Mouse (Mus musculus) stomach, embryonic 16.5 days (tissue): Measurements from ENCODE around the gene Cfap161. TPM values are rescaled to one million over a fixed set of nuclear protein-coding genes. Genes with fewer than 3 reads are reported as not detected.

Experiments
- ATAC-seq: fragments of 200-750 bp; cut with Nextera tagmentation; 2 replicates; pipeline ENCODE4 v1.8.0; 2017; ENCODE audit warnings: moderate number of reproducible peaks, moderate TSS enrichment; ENCODE audit not compliant: insufficient read depth, low FRiP score
- H3K27ac ChIP-seq: fragments of 300-500 bp; sonication (generic); 2 replicates; pipeline ENCODE4 v1.5.1; 2014; ENCODE audit warnings: low read length
- H3K27me3 ChIP-seq: fragments of 300-500 bp; sonication (generic); 2 replicates; pipeline ENCODE4 v1.6.1; 2014; ENCODE audit warnings: low read length, control low read depth, mixed read lengths; ENCODE audit not compliant: control insufficient read depth, insufficient read depth
- H3K36me3 ChIP-seq: fragments of 300-500 bp; sonication (generic); 2 replicates; pipeline ENCODE4 v1.6.1; 2014; ENCODE audit warnings: low read length; ENCODE audit not compliant: control insufficient read depth, insufficient read depth
- H3K4me1 ChIP-seq: fragments of 300-500 bp; sonication (generic); 2 replicates; pipeline ENCODE4 v1.6.1; 2014; ENCODE audit warnings: low read length, control low read depth, mixed read lengths; ENCODE audit not compliant: control insufficient read depth, insufficient read depth
- H3K4me2 ChIP-seq: fragments of 300-500 bp; sonication (generic); 2 replicates; pipeline ENCODE4 v1.6.1; 2014; ENCODE audit warnings: low read depth, low read length, mixed read lengths
- H3K4me3 ChIP-seq: fragments of 300-500 bp; sonication (generic); replicated peaks from 2 replicates; pipeline ENCODE4 v1.5.1; 2014; ENCODE audit warnings: mild to moderate bottlenecking, low read length
- H3K9ac ChIP-seq: fragments of 300-500 bp; sonication (generic); 2 replicates; pipeline ENCODE4 v1.6.1; 2014; ENCODE audit warnings: low read length
- H3K9me3 ChIP-seq: fragments of 300-500 bp; sonication (generic); replicated peaks from 2 replicates; pipeline ENCODE4 v1.6.1; 2016; ENCODE audit warnings: low read length, control low read depth; ENCODE audit not compliant: control insufficient read depth
- WGBS: fragments of 180-500 bp; shearing (Covaris S2); extraction: QIAGEN DNeasy Blood & Tissue Kit; methylation state at CpG from one replicate; pipeline ENCODE4 v1.1.7; 2014; 5-methylcytosine and 5-hydroxymethylcytosine counted together
- polyA plus RNA-seq: library from polyadenylated mRNA; unstranded; fragments of >200 nt; fragmentation: Nextera tagmentation; extraction: Ambion mirVana; gene quantifications from 2 replicates; pipeline ENCODE4 v1.2.1, GENCODE M21; 2015

Cfap161 gene
- polyA plus RNA-seq, 1 experiment from 2014 or later = not detected

DNA sequence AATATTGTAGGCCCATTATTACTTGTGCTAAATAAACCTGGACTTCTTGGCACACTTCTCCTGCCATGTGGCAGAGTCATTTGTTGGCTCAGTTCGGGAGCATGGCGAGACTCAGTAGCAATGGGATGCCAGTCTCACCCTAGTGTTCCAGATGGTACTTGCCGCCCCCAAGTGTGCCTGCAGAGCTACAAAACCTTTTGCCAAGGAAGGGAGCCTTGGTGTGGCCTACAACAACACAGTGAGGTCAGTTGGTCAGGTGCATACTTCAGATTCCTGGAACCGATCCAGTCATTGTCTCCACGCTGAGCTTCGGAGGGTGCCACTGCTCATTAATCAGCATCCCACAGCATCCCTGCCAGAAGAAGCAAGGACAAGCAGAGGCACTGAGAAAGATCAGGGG lies 14.4 kb upstream of the Cfap161 start:
- H3K4me3 ChIP-seq = no peak overlapping the region
- no peak overlapping the region for H3K4me2 ChIP-seq
- 55% methylated on average over 6 of the region's 6 CpGs for WGBS
- peaks cover 17% of the 10 kb centered on the region for H3K4me1 ChIP-seq
- no peak overlapping the region for H3K27ac ChIP-seq
- H3K9me3 ChIP-seq = no peaks in the 10 kb centered on the region
- no peaks in the 10 kb centered on the region for H3K27me3 ChIP-seq
- H3K9ac ChIP-seq = no peak overlapping the region
- ATAC-seq = no peak; the same call in 1 of the 2 replicates
- no peaks in the 10 kb centered on the region for H3K36me3 ChIP-seq

DNA sequence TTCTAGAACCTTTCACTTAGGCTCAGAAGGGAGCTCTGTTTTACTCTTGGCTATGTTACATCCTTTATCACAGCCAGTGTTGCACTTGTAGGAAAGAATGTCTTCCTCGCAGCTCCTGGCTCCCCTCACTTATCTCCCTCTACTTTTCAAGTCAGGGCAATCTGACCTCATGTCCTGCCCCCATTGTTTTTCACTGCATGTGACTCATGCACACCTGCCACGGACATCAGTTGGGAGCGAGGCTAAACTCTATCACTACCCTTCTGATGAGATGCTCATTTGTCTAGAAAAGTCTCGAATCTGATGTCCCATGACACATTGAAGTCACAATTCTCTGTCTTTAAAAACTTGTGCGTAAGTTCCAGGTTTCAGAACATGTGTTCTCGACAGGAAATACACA lies 12.3 kb upstream of the Cfap161 start:
- H3K9me3 ChIP-seq = no peaks in the 10 kb centered on the region
- H3K27me3 ChIP-seq = no peaks in the 10 kb centered on the region
- H3K9ac ChIP-seq = no peak overlapping the region
- WGBS = 60% methylated on average over 6 of the region's 6 CpGs
- no peak overlapping the region for H3K4me3 ChIP-seq
- no peaks in the 10 kb centered on the region for H3K36me3 ChIP-seq
- no peak for ATAC-seq
- no peak overlapping the region for H3K4me2 ChIP-seq
- no peak overlapping the region for H3K27ac ChIP-seq
- H3K4me1 ChIP-seq = peaks cover 11% of the 10 kb centered on the region

DNA sequence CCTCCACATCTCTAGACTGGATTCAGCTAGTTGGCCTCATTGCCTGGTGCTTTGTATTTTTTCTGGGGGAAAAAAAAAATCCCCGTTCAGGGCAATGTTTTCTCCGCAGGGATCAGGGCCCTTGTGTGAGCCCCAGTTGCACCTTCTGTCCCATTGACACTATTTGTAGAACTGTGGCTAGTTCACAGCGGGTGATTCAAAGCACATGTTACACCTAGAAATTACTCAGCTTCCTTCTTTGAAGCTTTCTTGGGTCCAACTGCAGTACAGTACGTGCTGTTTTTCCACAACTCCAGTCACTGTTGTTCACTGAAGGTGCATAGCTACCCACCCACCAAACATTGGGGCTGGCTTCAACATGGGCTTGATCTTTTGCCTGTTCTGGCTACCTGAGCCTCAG lies 9.1 kb upstream of the Cfap161 start:
- H3K4me1 ChIP-seq = no peaks in the 10 kb centered on the region
- 83% methylated on average over 4 of the region's 4 CpGs for WGBS
- no peak overlapping the region for H3K4me2 ChIP-seq
- H3K36me3 ChIP-seq = no peaks in the 10 kb centered on the region
- H3K27ac ChIP-seq = no peak overlapping the region
- no peak overlapping the region for H3K9ac ChIP-seq
- no peak overlapping the region for H3K4me3 ChIP-seq
- no peak for ATAC-seq
- no peaks in the 10 kb centered on the region for H3K9me3 ChIP-seq
- H3K27me3 ChIP-seq = no peaks in the 10 kb centered on the region

DNA sequence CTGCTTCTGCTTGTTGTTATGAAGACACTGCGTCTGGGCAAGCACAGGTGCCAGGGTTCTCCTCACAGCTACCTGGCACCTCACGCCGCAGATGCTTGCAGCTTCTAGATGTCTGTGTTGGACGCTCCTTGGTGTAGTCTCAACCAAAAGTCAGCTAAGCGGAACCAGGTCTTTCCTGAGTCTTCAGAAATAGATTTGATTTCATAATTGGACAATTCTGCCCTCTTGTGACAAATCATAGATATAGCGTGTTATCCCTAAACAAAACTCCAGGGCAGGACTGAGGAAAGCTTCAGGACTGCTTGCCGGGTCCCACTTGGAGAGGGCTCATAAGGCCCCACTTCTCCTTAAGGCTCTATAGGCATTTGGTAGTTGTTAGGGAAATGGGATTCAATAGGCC lies 7.8 kb upstream of the Cfap161 start:
- Histone ChIP-seq H3K27me3 (no peaks in the 10 kb centered on the region), H3K9me3 (no peaks in the 10 kb centered on the region), H3K36me3 (no peaks in the 10 kb centered on the region), H3K4me2 (no peak overlapping the region), H3K4me1 (no peaks in the 10 kb centered on the region), H3K27ac (no peak overlapping the region), H3K9ac (no peak overlapping the region), H3K4me3 (no peak overlapping the region)
- WGBS = 57% methylated on average over 7 of the region's 7 CpGs
- ATAC-seq = peak; percentile 21; the same call in 1 of the 2 replicates

DNA sequence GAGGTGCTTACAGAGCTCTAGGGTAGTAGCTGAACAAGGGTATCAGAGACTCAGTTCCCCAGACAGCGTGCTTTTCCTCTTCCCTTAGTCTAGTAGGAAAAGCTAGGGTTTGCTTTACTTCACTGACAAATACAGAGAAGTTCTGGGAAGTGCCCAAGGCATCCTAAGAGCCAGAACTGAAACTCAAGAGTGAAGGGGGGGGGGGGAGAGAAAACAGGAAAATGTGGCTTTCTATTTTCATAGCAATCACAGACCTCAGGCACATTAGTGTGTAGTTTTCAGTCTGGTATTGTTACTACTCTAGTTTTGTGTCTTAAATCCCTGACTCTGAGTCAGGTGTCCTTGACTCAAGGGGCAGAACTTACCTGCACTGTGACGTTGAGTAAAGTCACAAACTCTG lies 7.3 kb upstream of the Cfap161 start:
- Histone ChIP-seq H3K9me3 (no peaks in the 10 kb centered on the region), H3K4me2 (no peak overlapping the region), H3K27me3 (no peaks in the 10 kb centered on the region), H3K36me3 (no peaks in the 10 kb centered on the region), H3K4me1 (no peaks in the 10 kb centered on the region), H3K4me3 (no peak overlapping the region), H3K27ac (no peak overlapping the region), H3K9ac (no peak overlapping the region)
- 75% methylated on average over 2 of the region's 2 CpGs for WGBS
- no peak for ATAC-seq

DNA sequence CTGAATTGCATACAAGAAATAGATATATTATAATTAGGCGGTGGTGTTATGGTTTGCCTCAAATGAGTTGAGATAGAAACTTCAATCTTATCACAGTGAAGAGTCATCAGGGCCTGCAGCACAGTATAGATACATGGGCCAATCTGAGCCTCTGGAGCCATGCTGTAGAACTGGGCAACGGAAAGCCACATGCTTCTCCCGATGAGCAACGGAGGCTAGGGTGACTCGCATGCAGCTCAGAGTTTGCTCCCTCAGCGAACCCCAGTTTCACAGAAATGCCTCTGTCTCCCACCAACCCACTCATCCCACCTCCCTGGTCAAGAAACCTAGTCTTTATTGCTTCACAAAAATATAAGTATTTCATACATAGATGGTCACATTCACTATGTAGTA lies 6.8 kb upstream of the Cfap161 start:
- Histone ChIP-seq H3K9ac (no peak overlapping the region), H3K27ac (no peak overlapping the region), H3K4me2 (no peak overlapping the region), H3K27me3 (no peaks in the 10 kb centered on the region), H3K4me1 (no peaks in the 10 kb centered on the region), H3K4me3 (no peak overlapping the region), H3K36me3 (no peaks in the 10 kb centered on the region), H3K9me3 (no peaks in the 10 kb centered on the region)
- no peak for ATAC-seq
- 92% methylated on average over 6 of the region's 6 CpGs for WGBS

DNA sequence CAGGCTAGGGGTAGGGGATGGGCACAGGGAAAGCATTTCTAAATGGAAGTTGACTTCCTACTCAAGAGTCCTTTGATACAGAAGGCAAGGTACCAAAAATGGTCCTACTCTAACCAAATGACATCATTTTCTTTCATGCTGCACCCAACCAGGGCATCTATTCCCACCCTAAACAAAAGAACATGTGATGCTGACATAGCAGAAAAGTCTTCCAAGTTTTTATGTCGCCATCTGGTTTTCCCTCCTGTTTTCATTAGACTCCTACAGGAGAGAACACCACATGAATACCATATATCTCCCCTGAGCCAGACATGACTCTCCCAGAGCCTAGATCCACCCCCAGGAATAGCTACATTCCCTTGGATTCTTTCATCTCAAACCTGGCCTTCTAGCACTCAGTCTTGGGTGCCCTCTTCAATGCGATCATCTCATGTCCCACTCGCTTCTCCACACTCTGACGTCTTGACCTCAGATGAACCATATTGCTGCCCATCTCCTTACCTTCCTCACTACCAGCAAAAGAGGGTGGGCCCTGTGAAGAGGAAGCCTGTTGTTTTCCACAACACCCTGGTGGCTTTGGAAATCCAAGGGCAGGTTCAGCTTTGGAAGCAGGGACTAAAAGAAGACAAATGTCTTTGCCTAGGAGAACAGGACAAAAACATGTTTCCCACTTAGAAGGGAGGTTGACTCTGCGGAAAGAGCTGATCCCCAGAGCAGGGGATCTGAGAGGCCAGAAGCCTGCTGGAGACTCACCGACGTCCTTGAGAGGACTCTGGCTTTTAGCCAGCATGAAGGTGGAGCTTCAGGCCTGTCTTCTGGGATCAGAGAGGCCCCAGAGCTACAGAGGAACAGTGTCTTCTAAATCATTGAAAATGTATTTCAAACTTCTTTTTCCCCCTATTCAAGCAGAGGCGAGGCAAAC lies 6.1 kb upstream of the Cfap161 start:
- H3K27me3 ChIP-seq = no peaks in the 10 kb centered on the region
- no peak overlapping the region for H3K9ac ChIP-seq
- H3K4me1 ChIP-seq = no peaks in the 10 kb centered on the region
- WGBS = 67% methylated on average over 8 of the region's 8 CpGs
- no peak overlapping the region for H3K4me3 ChIP-seq
- H3K9me3 ChIP-seq = no peaks in the 10 kb centered on the region
- no peak overlapping the region for H3K27ac ChIP-seq
- H3K36me3 ChIP-seq = no peaks in the 10 kb centered on the region
- no peak for ATAC-seq
- H3K4me2 ChIP-seq = no peak overlapping the region

DNA sequence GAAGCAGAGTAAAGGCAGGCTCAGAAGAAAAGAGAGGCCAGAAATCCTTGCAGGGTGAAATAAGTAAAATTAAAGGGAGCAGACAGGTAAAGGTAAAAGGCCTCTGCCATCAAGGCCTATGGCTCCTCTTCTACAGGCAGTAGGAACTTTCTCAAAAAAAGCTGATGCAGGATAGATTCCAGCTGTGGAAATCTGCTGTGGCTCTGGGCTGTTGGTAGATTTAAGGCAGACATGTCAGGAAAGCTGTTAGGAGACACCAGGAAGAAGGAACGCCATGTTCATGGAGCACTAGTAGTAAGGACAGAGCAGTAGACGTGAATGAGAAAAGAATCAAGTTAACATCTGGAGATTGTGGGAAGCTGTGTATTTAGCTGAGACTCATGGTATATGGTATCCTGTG lies 5.4 kb upstream of the Cfap161 start:
- ATAC-seq = no peak
- Histone ChIP-seq H3K4me3 (no peak overlapping the region), H3K9me3 (no peaks in the 10 kb centered on the region), H3K4me2 (no peak overlapping the region), H3K27ac (no peak overlapping the region), H3K36me3 (no peaks in the 10 kb centered on the region), H3K9ac (no peak overlapping the region), H3K27me3 (no peaks in the 10 kb centered on the region), H3K4me1 (no peaks in the 10 kb centered on the region)
- 77% methylated on average over 2 of the region's 2 CpGs for WGBS

DNA sequence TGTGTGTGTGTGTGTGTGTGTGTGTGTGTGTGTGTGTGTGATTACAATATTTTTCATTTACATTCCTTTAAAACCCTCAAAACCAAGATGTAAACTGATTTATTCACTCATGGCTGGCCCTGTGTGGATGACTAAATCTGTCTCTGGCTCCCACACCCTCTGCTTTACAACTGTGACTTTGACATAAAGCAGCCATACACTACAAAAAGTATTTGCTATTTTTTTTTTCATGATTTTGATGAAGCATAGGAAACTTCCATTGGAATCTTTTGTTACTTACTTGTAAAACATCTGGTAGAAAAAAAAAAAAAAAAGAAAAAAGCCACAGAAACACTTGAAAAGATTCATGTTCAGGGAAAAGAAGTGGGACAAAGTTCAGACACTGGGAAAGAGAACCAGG lies 3.3 kb upstream of the Cfap161 start:
- no peak; the same call in 1 of the 2 replicates for ATAC-seq
- Histone ChIP-seq H3K27ac (peak overlapping the region; percentile 59), H3K9me3 (no peaks in the 10 kb centered on the region), H3K27me3 (no peaks in the 10 kb centered on the region), H3K4me1 (no peaks in the 10 kb centered on the region), H3K9ac (no peak overlapping the region), H3K36me3 (no peaks in the 10 kb centered on the region), H3K4me2 (no peak overlapping the region), H3K4me3 (no peak overlapping the region)
